Comparison of ENCODE assay signal across 19 mouse cellular contexts in genomic region chr1:71925501-71925900, GRCm38 (mm10).
"Had no signal": no experiment of that assay in that cellular context is flagged by ENCODE, and none has a peak within 500 bp of the region (broad histone marks: within the 10 kb centered on the region; RNA-seq: fewer than 3 reads in every experiment).

No protein-coding gene starts in this region.

- DNase-seq: lung, adult 18-20 months; lung, embryonic 14.5 days; lung, postnatal 10 days; lung, postnatal 4 days; midbrain, embryonic 14.5 days; retina, postnatal 1 day; right cerebral cortex, adult 18-20 months; right cerebral cortex, postnatal 25 days; right cerebral cortex, postnatal 4 days; spleen, adult 18-20 months; thymus, adult 18-20 months; thymus, postnatal 14 days; thymus, postnatal 36 days had no signal

- H3K9ac ChIP-seq: lung, embryonic 14.5 days; midbrain, embryonic 12.5 days; neural tube, embryonic 13.5 days; neural tube, embryonic 15.5 days had no signal

- H3K36me3 ChIP-seq: midbrain, embryonic 10.5 days; midbrain, embryonic 12.5 days; neural tube, embryonic 13.5 days; neural tube, embryonic 15.5 days had no signal

- H3K4me1 ChIP-seq: midbrain, embryonic 10.5 days; midbrain, embryonic 12.5 days; neural tube, embryonic 13.5 days; neural tube, embryonic 15.5 days had no signal

- H3K27ac ChIP-seq: midbrain, embryonic 10.5 days; midbrain, embryonic 12.5 days; neural tube, embryonic 13.5 days; neural tube, embryonic 15.5 days had no signal

- H3K4me3 ChIP-seq: midbrain, embryonic 10.5 days; midbrain, embryonic 12.5 days; myocyte; neural tube, embryonic 13.5 days; neural tube, embryonic 15.5 days had no signal

- ATAC-seq: midbrain, embryonic 16.5 days had no signal

- H3K27me3 ChIP-seq: midbrain, embryonic 12.5 days; neural tube, embryonic 13.5 days; neural tube, embryonic 15.5 days had no signal

- H3K9me3 ChIP-seq: midbrain, embryonic 10.5 days; midbrain, embryonic 12.5 days; neural tube, embryonic 13.5 days; neural tube, embryonic 15.5 days had no signal

- H3K4me2 ChIP-seq: lung, embryonic 14.5 days; midbrain, embryonic 12.5 days; neural tube, embryonic 13.5 days; neural tube, embryonic 15.5 days had no signal
